Mouse (Mus musculus) forebrain, embryonic 14.5 days (tissue): ENCODE results near the gene Greb1. TPM values are rescaled to one million over a fixed set of nuclear protein-coding genes. Genes with fewer than 3 reads are reported as not detected.

Source experiments
- ATAC-seq: fragments of 200-750 bp; cut with Nextera tagmentation; 2 replicates; pipeline ENCODE4 v1.8.0; 2017; ENCODE audit warnings: mild to moderate bottlenecking, moderate library complexity
- DNase-seq: peaks from one replicate; pipeline ENCODE4 v3.0.0-alpha.2; 2015; ENCODE audit warnings: low spot score
- H3K27ac ChIP-seq: fragments of 300-500 bp; sonication (generic); 2 replicates; pipeline ENCODE4 v1.5.1; 2014; ENCODE audit warnings: low read depth, mild to moderate bottlenecking, control low read depth, low read length, moderate library complexity
- H3K27me3 ChIP-seq: fragments of 300-500 bp; sonication (generic); replicated peaks from 2 replicates; pipeline ENCODE4 v1.6.1; 2014; ENCODE audit warnings: low read length, control low read depth, mixed read lengths; ENCODE audit not compliant: control insufficient read depth, insufficient read depth
- H3K36me3 ChIP-seq: fragments of 300-500 bp; sonication (generic); 2 replicates; pipeline ENCODE4 v1.6.1; 2014; ENCODE audit warnings: low read length, control low read depth; ENCODE audit not compliant: control insufficient read depth, insufficient read depth
- H3K4me1 ChIP-seq: fragments of 300-500 bp; sonication (generic); 2 replicates; pipeline ENCODE4 v1.6.1; 2014; ENCODE audit warnings: antibody characterized with exemption, low read length, control low read depth; ENCODE audit not compliant: control insufficient read depth, insufficient read depth
- H3K4me2 ChIP-seq: fragments of 300-500 bp; sonication (generic); 2 replicates; pipeline ENCODE4 v1.6.1; 2014; ENCODE audit warnings: mild to moderate bottlenecking, control low read depth, low read length
- H3K4me3 ChIP-seq: fragments of 300-500 bp; sonication (generic); 2 replicates; pipeline ENCODE4 v1.5.1; 2014; ENCODE audit warnings: low read depth, low read length, control low read depth
- H3K9ac ChIP-seq: fragments of 300-500 bp; sonication (generic); 2 replicates; pipeline ENCODE4 v1.6.1; 2014; ENCODE audit warnings: mild to moderate bottlenecking, low read length, control low read depth, moderate library complexity
- H3K9me3 ChIP-seq: fragments of 300-500 bp; sonication (generic); replicated peaks from 2 replicates; pipeline ENCODE4 v1.6.1; 2016; ENCODE audit warnings: low read length, control low read depth, mixed read lengths; ENCODE audit not compliant: control insufficient read depth
- WGBS: fragments of 180-500 bp; shearing (Covaris S2); extraction: QIAGEN DNeasy Blood & Tissue Kit; methylation state at CpG from one replicate; pipeline ENCODE4 v1.1.7; 2014; 5-methylcytosine and 5-hydroxymethylcytosine counted together
- polyA plus RNA-seq: library from polyadenylated mRNA; unstranded; fragments of >200 nt; fragmentation: Nextera tagmentation; extraction: Ambion mirVana; gene quantifications from 2 replicates; pipeline ENCODE4 v1.2.1, GENCODE M21; 2014

Greb1 gene
- polyA plus RNA-seq, 1 experiment from 2014 or later, result 0.17 TPM

GRCm38 (mm10) chr12:16734698-16735097 lies 66.0 kb downstream of the Greb1 start:
- no peak for ATAC-seq

GRCm38 (mm10) chr12:16734009-16734408 lies 66.7 kb downstream of the Greb1 start:
- ATAC-seq (peak; percentile 23; the same call in 1 of the 2 replicates), DNase-seq (no peak)
- no peaks in the 10 kb centered on the region for H3K27me3 ChIP-seq
- 72% methylated on average over 8 of the region's 8 CpGs for WGBS
- H3K27ac ChIP-seq, result no peak overlapping the region
- H3K36me3 ChIP-seq, result no peaks in the 10 kb centered on the region
- peaks cover 2% of the 10 kb centered on the region; the same call in 1 of the 2 replicates for H3K4me1 ChIP-seq
- H3K9me3 ChIP-seq, result no peaks in the 10 kb centered on the region
- no peak overlapping the region for H3K4me3 ChIP-seq
- no peak overlapping the region for H3K9ac ChIP-seq
- no peak overlapping the region for H3K4me2 ChIP-seq

More at GRCm38 (mm10) chr12:16734698-16735097, 66.0 kb downstream of the Greb1 start:
- no peaks in the 10 kb centered on the region for H3K9me3 ChIP-seq
- no peak overlapping the region for H3K9ac ChIP-seq
- no peak overlapping the region for H3K27ac ChIP-seq
- no peak overlapping the region for H3K4me3 ChIP-seq
- WGBS, result 93% methylated on average over 3 of the region's 3 CpGs
- no peaks in the 10 kb centered on the region for H3K27me3 ChIP-seq
- no peak for DNase-seq
- no peak overlapping the region for H3K4me2 ChIP-seq
- H3K4me1 ChIP-seq, result peaks cover 2% of the 10 kb centered on the region; the same call in 1 of the 2 replicates
- H3K36me3 ChIP-seq, result no peaks in the 10 kb centered on the region

- Histone ChIP-seq H3K4me2 (no peak overlapping the region), H3K36me3 (no peaks in the 10 kb centered on the region), H3K9me3 (no peaks in the 10 kb centered on the region), H3K4me3 (no peak overlapping the region), H3K27ac (no peak overlapping the region), H3K4me1 (peaks cover 2% of the 10 kb centered on the region; the same call in 1 of the 2 replicates), H3K27me3 (no peaks in the 10 kb centered on the region), H3K9ac (no peak overlapping the region)
- peak; percentile 61 for DNase-seq
- no peak for ATAC-seq
- 15% methylated on average over 11 of the region's 11 CpGs for WGBS
These were observed 69.5 kb downstream of the Greb1 start for GRCm38 (mm10) chr12:16731121-16731741.

DNA sequence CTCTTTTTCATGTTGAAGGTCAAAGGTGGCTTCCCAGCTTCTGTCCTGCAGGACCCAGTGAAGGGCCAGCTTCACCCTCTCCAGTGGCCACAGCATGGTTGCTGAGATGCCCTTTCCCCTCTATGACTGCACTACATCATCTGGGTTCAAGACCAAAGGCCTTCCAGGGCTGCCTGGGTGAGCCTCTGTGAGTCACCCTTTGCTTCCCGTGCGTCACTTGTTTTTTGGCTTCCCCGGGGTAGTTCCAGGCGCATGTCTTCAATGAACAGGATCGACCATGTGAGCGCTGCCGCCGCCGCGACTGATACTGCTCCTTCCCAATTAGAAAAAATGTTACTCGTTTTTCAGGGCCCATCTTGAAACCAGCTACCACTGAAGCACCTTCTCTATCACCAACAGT lies 70.5 kb downstream of the Greb1 start:
- 88% methylated on average over 11 of the region's 11 CpGs for WGBS
- H3K27me3 ChIP-seq, result no peaks in the 10 kb centered on the region
- ATAC-seq, result no peak
- no peak overlapping the region for H3K27ac ChIP-seq
- no peaks in the 10 kb centered on the region for H3K9me3 ChIP-seq
- H3K4me1 ChIP-seq, result peaks cover 2% of the 10 kb centered on the region; the same call in 1 of the 2 replicates
- H3K4me3 ChIP-seq, result no peak overlapping the region
- H3K4me2 ChIP-seq, result no peak overlapping the region
- no peaks in the 10 kb centered on the region for H3K36me3 ChIP-seq
- H3K9ac ChIP-seq, result no peak overlapping the region
- no peak for DNase-seq

DNA sequence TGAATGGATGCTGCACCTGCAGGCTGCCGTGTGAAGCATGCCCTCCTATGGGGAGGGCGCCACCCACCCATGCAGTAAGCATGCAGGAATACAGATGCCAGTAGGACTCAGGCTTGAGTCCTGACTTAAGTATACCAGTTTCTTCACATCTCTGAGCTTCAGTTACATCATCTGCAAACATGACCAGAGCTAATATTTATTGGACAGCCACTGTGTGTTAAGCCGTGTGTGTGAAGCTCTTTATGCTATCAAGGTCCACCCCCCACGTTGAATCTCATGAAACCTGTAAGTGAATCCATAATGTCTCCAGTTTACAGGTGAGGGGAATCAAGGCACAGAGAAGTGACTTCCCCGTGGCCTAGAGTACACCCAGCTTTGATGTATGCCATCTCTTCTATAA lies 72.5 kb downstream of the Greb1 start:
- DNase-seq (no peak), ATAC-seq (no peak)
- 80% methylated on average over 5 of the region's 5 CpGs for WGBS
- no peaks in the 10 kb centered on the region for H3K9me3 ChIP-seq
- H3K27ac ChIP-seq, result no peak overlapping the region
- H3K36me3 ChIP-seq, result no peaks in the 10 kb centered on the region
- no peak overlapping the region for H3K4me3 ChIP-seq
- no peak overlapping the region for H3K4me2 ChIP-seq
- peaks cover 2% of the 10 kb centered on the region; the same call in 1 of the 2 replicates for H3K4me1 ChIP-seq
- H3K9ac ChIP-seq, result no peak overlapping the region
- no peaks in the 10 kb centered on the region for H3K27me3 ChIP-seq

GRCm38 (mm10) chr12:16726229-16726628 lies 74.5 kb downstream of the Greb1 start:
- no peaks in the 10 kb centered on the region; the same call in 1 of the 2 replicates for H3K4me1 ChIP-seq
- no peak overlapping the region for H3K4me2 ChIP-seq
- DNase-seq (no peak), ATAC-seq (no peak)
- H3K9ac ChIP-seq, result no peak overlapping the region
- no peaks in the 10 kb centered on the region for H3K9me3 ChIP-seq
- H3K4me3 ChIP-seq, result no peak overlapping the region
- H3K27me3 ChIP-seq, result no peaks in the 10 kb centered on the region
- H3K36me3 ChIP-seq, result no peaks in the 10 kb centered on the region
- WGBS, result 77% methylated on average over 3 of the region's 3 CpGs
- H3K27ac ChIP-seq, result no peak overlapping the region

DNA sequence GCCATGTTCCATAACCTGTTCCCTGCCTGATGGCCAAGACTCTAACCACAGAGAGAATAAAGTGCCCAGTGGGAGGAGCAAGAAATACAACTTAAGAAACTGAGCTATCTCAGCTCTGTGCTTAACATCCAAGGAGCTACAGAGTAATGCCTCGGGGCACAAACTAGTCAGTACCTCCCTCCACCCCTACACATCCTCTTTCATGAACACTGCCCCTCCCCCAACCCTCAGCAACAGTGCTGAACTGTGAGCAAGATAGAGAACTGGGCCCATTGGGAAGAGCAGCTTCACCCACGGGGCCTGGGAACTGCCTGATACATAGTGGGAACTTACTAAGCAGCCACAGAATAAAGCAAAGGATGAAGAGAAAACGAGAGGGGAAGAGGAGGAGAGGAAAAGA lies 77.1 kb downstream of the Greb1 start:
- no peak overlapping the region for H3K27ac ChIP-seq
- WGBS, result 35% methylated on average over 3 of the region's 3 CpGs
- no peak for DNase-seq
- no peaks in the 10 kb centered on the region for H3K9me3 ChIP-seq
- H3K4me1 ChIP-seq, result no peaks in the 10 kb centered on the region
- no peak overlapping the region for H3K9ac ChIP-seq
- ATAC-seq, result no peak
- H3K36me3 ChIP-seq, result no peaks in the 10 kb centered on the region
- H3K4me2 ChIP-seq, result no peak overlapping the region
- H3K4me3 ChIP-seq, result no peak overlapping the region
- H3K27me3 ChIP-seq, result no peaks in the 10 kb centered on the region

DNA sequence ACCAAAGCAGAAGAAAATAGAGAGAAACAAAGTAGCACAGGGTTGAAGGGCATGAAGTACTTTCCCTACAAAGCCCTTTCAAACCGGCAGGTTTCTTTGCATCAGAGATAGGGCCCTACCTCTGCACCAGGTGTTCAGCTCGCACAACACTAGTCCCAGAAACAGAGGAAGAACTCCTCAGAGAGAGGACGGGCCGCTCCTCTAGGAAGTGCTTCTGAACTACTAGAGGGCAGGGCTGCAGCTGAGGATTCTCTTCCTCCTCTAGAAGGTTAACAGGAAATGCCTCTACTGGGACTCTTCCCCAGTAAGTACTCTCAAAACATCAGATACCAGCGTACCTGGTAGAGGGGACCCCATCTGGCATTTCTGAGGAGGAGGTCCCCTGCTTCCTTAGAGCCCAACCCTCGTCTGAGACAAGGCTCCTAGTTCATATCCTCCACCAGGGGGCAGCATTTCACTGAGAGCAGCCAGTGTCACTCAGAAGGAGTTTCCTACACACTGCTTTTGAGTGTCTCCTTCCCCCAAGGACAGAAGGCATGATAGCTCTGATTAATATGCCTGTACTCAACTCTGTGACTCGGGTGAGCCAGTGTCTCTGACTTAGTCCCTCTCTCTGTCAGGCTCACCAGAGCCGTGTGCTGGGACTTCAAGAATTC lies 81.9 kb downstream of the Greb1 start:
- Histone ChIP-seq H3K4me1 (no peaks in the 10 kb centered on the region), H3K9ac (no peak overlapping the region), H3K27me3 (no peaks in the 10 kb centered on the region), H3K36me3 (no peaks in the 10 kb centered on the region), H3K4me2 (no peak overlapping the region), H3K27ac (no peak overlapping the region), H3K4me3 (no peak overlapping the region), H3K9me3 (no peaks in the 10 kb centered on the region)
- 44% methylated on average over 8 of the region's 8 CpGs for WGBS
- DNase-seq (peak; percentile 88), ATAC-seq (peak; percentile 76)

DNA sequence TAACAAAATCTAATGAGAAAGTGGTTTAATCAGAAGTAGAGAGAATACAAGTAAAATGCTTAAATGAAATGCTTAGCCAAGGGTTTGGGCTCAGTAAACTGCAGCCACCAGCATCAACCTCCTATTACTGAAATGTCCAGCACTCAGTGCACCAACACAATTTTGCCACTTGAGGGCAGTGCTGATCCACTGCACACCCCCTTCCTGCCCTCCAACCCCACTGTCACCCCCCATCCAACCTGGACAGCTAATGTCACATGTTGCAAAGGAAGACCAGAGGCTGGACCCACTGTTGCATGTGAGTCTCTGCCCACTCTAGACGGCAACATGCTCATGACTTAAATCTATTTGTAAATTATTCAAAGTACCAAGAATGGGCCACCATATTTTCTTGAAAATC lies 83.0 kb downstream of the Greb1 start:
- no peak overlapping the region for H3K4me2 ChIP-seq
- no peaks in the 10 kb centered on the region for H3K9me3 ChIP-seq
- WGBS, result 50% methylated on average over 1 of the region's 1 CpGs
- no peaks in the 10 kb centered on the region for H3K36me3 ChIP-seq
- no peak overlapping the region for H3K4me3 ChIP-seq
- no peak overlapping the region for H3K9ac ChIP-seq
- ATAC-seq (peak; percentile 49; the same call in 1 of the 2 replicates), DNase-seq (peak; percentile 26)
- H3K27ac ChIP-seq, result no peak overlapping the region
- H3K27me3 ChIP-seq, result no peaks in the 10 kb centered on the region
- H3K4me1 ChIP-seq, result no peaks in the 10 kb centered on the region
